Mouse (Mus musculus): ENCODE data around the gene Tfec.

- TF ChIP-seq GATA1 (IDR thresholded peaks at IDR 0.05; ENCODE audit: low read length) (no peak), TAL1 (IDR thresholded peaks at IDR 0.05; ENCODE audit: low read length) (no peak)
Measured at GRCm38 (mm10) chr6:16883537-16884307, 14.5 kb downstream of the Tfec start.
